Mouse (Mus musculus) left cerebral cortex, postnatal 4 days (tissue): Measurements from ENCODE around the gene Dnaic2. TPM values are rescaled to one million over a fixed set of nuclear protein-coding genes. Genes with fewer than 3 reads are reported as not detected.

ENCODE experiments used
- DNase-seq: peaks from one replicate; pipeline ENCODE4 v3.0.0-alpha.2; 2022
- intact Hi-C: fragments of 180-260 bp; cut with DNase I; formaldehyde crosslinking; loops from one replicate; pipeline ENCODE4 v1.15.1; 2025
- total RNA-seq, 2 experiments: library from RNA; stranded (reverse); gene quantifications; 2 replicates each; pipeline ENCODE4 v1.2.3; 2021

Dnaic2 gene
- total RNA-seq, 2 experiments from 2014 or later = 1.5 to 1.8 TPM

DNA sequence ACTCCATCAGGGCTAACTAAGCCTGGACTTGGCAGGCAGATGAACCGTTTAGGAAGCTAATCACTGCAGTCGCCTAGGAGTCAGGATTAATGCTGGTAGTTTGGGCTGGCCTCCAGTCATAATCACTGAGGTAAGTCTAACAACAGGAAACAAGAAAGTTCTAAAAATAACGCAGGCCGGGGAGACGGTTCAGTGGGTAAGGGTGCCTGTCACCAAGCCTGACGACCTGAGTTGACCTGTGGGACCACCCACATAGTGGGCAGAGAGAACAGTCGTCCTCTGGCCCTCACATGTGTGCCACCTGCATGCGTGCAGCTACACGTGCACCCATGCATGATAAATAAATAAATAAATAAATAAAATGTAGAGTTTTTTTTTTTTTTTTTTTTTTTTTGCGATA lies 13.4 kb downstream of the Dnaic2 start:
- no peak for DNase-seq

DNA sequence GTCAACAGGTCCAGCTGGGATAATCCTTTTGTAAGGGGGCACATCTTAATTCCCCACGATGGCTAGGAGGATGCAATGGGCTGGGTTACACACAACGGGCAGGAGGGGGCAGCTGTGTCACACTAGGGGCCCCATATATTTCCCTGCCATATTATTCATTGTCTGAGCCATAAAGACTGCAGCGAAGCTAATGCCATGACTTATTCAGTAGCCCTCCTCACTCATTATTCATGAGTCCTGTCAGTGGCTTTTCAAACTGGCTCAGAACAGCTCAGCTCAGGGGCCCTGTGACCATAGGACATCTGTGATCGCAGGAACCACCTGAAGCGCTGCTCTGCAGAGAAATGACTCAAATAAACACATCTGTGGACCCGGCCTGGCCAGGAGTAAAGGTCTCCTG lies 14.2 kb downstream of the Dnaic2 start:
- DNase-seq = no peak
- intact Hi-C loops = loop anchor here (10.0 kb wide), 1 partner anchor 133 kb away; no protein-coding TSS in a partner anchor

More for the DNA sequence above, 13.4 kb downstream of the Dnaic2 start:
- intact Hi-C loops = loop anchor here (10.0 kb wide), 1 partner anchor 134 kb away; no protein-coding TSS in a partner anchor

DNA sequence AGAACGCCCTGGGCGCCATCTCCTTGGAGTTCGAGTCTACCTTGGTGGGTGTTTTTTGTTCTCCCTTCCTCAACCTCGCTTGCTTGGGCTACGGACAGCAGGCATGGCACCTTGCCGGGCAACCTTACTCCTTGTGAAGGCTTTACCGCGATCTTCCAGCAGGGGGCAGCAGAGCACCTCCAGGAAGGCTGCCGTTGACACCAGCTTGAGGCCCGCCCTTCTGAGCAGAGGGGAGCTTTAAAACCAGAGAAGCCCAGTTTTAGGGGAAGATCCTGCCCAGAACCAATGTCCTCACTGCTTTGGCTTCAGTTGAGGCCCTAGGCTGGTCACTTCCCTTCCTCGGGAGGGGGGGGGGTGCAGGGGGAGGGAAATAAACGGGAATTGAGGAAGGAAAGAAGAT lies 17.9 kb downstream of the Dnaic2 start:
- intact Hi-C loops = loop anchor here (2.0 to 10.0 kb wide), 3 partner anchors 42 to 166 kb away; no protein-coding TSS in a partner anchor
- peak; percentile 96 for DNase-seq

DNA sequence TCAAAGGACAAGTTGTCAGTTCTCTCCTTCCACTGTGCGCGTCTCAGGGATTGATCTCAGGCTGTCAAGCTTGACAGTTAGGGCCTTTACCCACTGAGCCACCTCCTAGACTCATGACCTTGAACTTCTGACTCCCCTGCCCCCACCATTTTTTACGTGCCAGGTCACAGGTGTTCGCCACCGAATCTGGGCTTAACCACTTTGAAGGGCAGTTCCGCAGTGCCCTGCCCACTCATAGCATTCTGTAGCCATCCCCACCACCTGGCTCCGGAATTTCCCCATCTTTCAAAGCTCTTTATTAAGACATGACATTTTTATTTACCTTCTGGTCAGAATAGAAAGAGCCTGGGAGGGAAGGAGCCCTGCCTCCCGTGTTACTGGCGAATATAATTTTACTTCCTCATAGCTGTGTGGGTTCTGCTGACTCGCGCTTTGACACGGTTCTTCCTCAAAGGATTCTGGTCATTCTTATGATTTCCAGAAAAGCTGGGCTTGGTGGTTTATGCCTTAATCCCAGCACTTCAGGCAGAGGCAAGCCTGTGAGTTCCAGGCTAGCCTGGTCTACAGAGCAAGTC lies 20.4 kb downstream of the Dnaic2 start:
- intact Hi-C loops = loop anchor here (5.0 to 10.0 kb wide), 2 partner anchors 40 to 127 kb away; no protein-coding TSS in a partner anchor
- no peak for DNase-seq

DNA sequence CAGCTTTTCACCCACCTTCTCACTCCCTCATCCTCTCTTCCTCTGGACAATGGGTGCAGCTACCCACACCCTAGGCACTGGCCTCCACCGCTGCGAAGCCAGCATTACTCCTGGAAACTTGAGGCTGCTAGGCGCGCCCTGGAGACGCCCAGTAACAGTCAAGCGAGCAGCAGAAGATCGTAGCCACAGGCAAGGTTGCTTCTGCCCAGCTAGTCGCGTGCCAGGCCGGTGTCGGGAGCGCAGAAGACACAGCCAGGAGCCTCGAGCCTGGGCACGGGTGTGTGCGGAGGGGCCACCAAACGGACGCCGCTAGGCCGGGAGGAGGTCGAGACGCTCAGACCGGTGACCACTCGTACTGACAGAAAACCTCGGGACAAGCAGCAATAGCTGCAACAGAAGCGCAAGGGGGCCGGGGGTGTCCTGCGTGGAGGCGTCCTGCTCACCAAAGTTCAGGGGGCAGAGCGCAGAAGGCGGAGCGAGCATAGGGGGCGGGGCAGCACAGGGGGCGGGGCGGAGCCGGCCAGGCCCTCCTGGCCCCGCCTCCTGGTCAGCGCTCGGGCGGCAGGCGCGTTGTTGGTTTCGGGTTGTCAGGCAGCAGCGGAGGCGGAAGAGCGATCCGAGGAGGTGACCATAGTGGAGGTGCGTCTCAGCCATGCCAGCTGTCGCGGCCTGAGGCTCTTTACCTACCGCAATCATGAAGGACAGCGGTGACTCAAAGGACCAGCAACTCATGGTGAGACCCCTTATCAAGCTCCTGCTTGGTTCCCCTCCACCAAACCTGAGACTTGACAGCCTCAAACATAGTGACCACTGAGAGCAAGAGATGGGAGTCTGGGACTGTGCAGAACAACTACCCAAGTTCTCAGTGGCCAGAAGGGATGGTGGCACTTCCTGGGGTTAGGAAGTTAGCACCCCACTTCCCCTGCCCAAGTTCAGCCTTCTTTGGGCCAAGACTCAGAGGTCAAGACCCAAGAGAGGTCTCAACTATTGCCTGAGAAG lies 37.9 kb downstream of the Dnaic2 start, which contains the start of gene Kif19a:
TSS of gene Kif19a (plus strand) at position 569 of the 999 bp plus-strand sequence.
- intact Hi-C loops = no loop called here
- DNase-seq = peak; percentile 48

DNA sequence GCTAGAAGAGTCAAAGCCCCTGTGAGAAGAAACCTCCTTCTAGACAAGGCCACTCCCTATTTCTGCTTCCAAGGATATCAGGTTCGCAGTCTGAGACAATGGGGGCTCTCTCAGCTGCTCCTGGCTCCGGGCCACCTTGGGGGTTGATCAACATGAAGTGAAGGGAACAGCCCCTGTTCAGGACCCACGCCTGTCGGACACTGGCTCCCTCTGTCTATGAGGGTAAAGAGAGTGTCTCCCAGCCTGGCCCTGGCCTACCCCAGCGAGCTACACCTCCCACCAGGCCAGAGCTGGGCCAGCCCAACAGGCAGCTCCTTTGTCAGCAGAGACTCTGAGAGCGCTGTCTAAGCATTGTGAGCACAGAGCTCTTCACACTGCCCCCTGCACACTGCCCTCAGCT lies 42.7 kb downstream of the Dnaic2 start:
- intact Hi-C loops = no loop called here
- DNase-seq = no peak

DNA sequence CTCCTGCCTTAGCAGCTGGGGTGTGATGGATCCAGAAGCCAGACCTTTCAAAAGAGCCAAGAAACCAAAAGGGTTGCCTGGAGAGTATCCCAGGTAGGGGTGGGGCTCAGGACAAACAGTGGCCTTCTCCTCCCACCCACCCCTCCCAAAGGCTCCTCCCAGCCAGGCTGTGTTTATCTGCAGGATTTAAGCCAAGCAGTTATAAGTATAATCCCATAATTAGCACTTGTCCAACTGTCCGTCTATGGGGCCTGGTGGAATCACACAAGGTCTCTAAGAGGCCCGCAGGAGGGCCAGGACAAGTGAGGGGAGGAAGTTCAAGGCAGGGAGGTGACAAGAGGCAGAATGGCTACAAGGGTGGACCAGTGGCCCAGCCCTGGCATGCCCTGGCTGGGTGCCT lies 44.7 kb downstream of the Dnaic2 start:
- intact Hi-C loops = no loop called here
- DNase-seq = no peak

DNA sequence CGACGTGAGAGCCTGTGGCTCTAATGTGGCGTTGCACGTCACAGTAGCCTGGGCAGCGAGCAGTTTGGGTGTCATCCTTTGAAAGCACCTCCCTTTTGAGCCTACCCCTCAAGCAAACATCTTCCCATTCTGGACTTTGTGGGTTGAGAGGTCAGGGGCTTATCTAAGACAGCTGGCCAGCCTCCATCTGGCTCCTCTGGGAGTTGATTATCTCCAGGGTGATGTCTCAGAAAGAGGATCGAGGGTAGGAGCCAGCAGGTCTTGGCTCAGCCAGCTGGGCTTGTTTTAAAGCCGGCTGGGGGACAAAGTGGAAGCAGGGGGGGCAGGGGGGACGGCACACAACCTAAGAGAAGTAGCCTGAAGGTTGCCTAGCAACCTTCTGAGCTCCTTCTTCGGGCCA lies 52.9 kb downstream of the Dnaic2 start:
- no peak for DNase-seq
- intact Hi-C loops = no loop called here

DNA sequence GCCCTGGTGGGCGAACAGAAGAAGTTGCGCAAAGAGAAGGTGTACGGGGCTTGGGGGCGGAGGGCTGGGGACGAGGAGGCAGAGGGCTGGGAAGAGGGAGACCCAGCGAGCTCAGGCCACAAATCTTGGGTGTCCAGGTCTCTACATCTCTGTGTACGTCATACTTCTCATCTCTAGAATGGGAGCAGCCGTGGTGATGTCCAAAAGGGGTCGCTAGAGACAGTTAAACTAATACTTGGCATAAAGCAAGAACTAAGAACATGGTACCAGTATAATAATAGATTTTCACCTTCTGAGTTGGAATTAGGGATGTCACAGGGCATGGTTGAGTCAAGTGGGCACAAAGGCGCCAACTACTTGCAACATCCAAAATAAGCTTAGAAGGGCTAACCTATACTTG lies 58.7 kb downstream of the Dnaic2 start:
- no peak for DNase-seq
- intact Hi-C loops = loop anchor here (5.0 kb wide), 1 partner anchor 39 kb away; no protein-coding TSS in a partner anchor

DNA sequence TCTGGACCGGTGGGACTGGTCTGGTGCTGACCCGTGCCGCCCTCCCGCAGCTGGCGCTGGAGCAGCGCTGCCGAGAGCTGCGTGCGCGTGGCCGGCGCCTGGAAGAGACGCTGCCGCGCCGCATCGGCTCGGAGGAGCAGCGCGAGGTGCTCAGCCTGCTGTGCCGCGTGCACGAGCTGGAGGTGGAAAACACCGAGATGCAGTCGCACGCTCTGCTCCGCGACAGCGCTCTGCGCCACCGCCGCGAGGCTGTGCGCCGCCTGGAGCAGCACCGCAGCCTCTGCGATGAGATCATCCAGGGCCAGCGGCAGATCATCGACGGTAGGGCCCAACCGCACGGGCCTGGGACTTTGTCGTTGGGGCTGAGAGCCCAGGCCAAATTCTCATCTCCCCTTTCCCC lies 59.1 kb downstream of the Dnaic2 start:
- intact Hi-C loops = loop anchor here (5.0 kb wide), 1 partner anchor 39 kb away; no protein-coding TSS in a partner anchor
- DNase-seq = no peak

DNA sequence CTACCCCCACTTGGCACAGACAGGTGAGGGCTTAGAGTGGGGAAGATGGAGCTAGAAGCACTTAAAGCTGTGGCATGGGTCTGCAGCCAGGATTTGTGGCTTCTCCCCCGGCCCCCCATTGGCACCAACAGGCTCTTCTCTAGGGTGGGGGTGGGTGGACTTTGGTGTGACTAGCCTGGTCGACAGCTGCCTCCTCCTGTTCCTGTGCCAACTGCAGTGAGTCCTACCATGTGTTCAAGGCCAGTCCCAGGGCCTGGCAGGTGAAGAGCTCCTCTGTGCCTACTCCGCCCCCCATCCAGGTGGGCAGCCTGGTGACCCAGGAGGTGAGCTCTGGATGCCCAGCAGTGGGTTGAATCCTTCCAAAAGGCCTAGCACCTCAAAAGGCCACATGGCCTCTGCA lies 60.4 kb downstream of the Dnaic2 start:
- DNase-seq = no peak
- intact Hi-C loops = loop anchor here (5.0 kb wide), 1 partner anchor 40 kb away; no protein-coding TSS in a partner anchor

DNA sequence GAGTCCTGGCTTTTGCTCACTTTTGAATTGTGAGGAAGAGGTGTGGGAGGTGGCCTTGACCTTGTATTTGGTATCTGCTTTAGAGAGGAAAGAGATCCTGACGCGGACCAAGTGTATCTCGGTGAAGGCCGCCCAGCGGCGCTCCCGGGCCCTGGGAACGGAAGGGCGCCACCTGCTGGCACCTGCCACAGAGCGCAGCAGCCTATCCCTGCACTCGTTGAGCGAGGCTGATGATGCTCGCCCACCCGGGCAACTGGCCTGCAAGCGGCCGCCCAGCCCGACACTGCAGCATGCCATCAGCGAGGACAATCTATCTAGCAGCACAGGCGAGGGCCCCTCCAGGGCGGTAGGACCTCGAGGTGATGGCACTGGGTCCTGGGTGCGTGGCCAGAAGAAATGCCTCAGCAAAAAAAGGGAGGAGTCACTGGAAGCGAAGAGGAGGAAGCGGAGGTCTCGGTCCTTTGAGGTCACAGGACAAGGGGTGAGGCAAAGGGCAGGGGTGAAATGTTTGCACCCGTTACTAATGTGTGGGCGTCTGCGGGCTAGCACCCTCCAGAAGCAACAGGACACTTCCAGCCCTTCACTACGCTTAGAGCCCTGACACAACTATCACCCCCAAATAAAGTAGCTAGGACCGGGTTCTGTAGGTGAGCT lies 62.0 kb downstream of the Dnaic2 start:
- intact Hi-C loops = loop anchor here (5.0 kb wide), 1 partner anchor 42 kb away; no protein-coding TSS in a partner anchor
- DNase-seq = peak; percentile 91

DNA sequence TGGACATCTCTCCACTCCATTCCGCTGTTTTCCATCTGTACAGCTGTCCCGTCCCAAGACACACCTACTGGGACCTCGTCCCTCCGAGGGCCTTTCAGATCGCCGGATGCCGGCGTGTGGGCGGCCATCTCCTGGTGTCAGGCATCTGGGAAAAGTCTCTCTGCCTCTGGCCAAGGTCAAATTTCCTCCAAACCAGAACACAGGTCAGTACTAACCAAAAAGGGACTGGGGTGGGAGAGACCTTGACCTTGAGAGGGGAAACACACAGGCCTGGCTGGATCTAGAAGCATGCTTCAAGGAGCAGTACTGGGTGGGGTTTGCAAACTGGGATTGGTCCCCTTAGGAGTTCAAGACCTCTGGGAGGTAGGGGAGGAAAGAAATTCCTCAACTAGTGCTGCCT lies 62.5 kb downstream of the Dnaic2 start:
- intact Hi-C loops = loop anchor here (5.0 kb wide), 1 partner anchor 42 kb away; no protein-coding TSS in a partner anchor
- no peak for DNase-seq

DNA sequence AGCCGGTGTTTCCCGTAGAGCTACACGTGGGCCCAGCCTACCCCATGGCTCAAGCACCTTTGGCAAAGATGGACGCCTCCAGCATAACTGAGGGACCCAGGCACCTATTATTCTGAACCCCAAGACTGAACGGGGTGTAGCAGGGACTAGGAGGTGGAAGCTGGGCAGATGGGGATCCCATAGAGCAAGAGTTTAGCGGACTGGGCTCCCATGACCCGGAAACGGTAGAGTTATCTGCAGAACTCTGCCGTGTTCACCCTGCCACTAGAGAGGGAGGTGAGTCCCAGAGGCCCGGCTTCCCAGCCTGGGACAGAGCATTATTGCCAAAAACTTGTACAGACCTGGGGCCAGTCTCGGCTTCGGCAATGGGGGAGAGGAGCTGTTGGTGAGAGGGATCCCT lies 63.0 kb downstream of the Dnaic2 start:
- intact Hi-C loops = no loop called here
- no peak for DNase-seq

DNA sequence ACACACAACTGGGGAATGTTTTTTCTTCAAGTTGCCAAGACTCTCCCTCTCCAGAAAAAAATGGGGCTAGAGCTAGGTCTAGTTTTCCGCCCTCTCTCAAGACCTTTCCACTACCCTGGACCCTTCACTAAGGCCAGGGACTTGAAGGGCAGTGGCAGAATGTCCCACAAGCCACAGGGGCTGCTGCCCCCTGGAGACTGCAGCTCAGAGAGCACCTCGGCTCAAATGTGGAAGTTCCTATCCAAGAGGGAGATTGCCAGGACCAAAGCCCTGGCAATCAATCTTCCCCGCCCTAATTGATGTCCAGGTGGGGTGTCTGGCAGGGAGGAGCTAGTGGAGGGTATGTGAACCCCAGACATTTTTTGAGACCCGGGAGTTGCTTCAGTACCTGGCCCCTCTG lies 63.6 kb downstream of the Dnaic2 start:
- DNase-seq = no peak
- intact Hi-C loops = no loop called here

DNA sequence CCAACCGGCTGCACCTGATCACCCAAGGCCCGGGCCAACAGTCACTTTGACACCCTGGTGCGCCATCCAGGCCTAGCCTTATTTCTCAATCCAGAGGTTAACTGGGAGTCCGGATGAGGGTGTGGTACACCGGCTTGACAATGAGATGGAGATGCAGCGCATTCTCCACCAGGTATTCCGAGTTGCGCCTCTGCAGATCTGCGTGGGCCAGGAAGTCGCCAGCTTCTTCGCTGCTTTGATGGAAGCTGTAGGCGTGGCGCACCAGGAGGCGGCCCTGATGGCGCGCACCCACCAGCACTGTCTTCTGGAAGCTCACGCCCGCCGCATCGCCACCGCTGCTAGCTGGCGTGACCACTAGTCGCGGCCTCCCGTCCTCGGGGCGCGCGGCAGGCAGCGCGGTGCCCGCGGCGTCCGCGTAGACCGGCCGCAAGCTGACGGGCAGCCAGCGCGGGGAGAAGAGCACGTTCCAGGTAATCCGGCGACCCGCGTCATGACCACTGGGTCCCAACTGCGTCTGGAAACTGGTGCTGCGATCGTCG lies 64.2 kb downstream of the Dnaic2 start:
- DNase-seq = no peak
- intact Hi-C loops = no loop called here

DNA sequence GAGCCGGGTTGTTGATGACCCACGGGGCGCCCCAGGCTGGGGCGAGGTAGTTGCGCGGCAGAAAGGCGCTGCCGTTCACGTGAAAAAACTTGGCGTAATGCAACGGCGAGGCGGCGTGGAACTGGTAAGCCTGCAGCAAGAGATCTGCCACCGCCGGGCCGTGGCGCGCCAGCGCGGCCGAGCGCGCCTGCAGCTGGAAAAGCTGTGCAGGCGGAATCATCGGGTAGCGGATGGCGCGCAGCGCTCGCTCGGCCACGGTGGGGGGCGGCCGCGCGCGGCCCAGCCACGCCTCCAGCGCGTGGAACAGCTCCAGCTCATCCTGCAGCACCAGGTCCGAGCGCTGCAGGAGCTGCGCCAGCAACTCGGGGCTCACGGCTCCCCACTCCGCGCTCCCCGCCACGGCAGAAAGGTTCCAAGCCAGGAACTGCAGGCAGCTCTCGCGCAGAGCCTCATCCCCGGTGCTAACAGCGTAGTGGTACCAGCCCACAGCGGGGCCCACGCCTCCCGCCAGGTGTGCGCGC lies 64.7 kb downstream of the Dnaic2 start:
- DNase-seq = peak; percentile 66
- intact Hi-C loops = no loop called here

DNA sequence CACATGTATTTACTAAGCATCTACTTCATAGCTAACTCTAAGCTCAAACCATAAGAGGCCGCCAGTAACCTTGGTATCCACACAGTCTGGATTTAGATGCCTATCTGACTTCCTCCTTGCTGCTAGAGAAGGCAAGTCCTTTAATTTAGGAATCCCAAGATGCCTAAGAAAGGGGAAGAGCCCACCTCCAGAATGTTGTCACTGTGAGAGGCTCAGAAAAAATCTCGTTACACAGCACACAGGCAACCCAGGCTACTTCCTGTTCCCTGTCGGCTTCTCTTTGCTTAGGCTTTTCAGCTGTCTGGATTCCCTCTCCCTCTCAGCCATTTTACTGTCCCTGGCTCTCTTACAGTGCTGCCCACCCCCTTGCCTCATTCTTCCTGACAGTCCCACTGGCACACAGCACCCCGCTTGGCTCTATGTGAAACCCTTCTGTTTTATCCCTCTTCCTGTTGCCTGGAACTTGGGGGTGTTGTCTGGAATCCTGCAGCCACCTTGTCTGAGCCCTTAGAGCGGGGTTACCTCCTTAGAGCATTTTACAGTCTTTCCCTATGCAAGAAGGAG lies 65.8 kb downstream of the Dnaic2 start:
- peak; percentile 40 for DNase-seq
- intact Hi-C loops = no loop called here

DNA sequence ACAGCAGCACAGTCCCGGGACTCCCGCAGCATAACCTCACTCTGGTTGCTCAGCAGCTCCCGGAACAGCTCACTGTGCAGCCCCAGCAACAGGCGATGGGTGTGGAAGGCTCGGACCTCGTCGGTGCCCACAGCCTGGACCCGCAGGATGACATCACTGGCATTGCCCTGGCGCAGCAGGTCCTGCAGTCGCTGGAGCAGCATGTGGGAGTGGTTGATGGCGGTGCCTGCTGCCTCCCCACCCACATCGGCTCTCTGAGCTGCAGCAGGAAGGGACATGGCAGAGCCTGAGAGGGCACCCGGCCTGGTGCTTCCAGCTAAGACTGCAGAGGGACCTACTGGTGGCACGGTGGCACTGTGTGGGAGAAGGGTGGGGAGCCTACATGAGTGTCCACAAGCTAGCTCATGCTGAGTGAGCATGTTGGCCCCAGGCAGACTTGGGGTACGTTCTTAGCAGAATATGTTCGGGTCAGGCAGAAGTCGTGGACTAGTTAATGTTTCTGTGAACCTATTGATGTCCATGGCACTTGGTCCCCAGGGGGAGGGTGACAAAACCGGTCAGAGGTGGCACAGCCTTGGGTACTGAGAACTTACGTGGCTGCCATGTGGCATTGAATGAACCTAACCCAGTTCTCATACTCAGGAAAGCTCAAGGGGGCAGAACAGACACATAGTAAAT lies 66.8 kb downstream of the Dnaic2 start:
- DNase-seq = peak; percentile 56
- intact Hi-C loops = no loop called here
